11 mouse cellular contexts compared by ENCODE assay signal in genomic region chr2:152784640-152785039, GRCm38 (mm10). TPM values are rescaled to one million over a fixed set of nuclear protein-coding genes. Genes with fewer than 3 reads are reported as not detected.
A peak's percentile ranks its signal among the peaks of the same experiment; 100 is the strongest.
DNase-seq lines count a peak whose midpoint lies in the region; ATAC-seq and TF ChIP-seq lines count a peak whose summit lies in the region.
"Had no signal": no experiment of that assay in that cellular context is flagged by ENCODE, and none has a peak within 500 bp of the region (broad histone marks: within the 10 kb centered on the region; RNA-seq: fewer than 3 reads in every experiment).

No protein-coding gene starts in this region.

- peak overlapping the region; percentile 98 to 99 for H3K27ac ChIP-seq in heart, embryonic 14.5 days (replicated peaks in 1 of 2; ENCODE audit: control insufficient read depth in 1 of 2, insufficient read depth in 1 of 2, low read depth in 2 of 2, low read length in 2 of 2)
- H3K27ac ChIP-seq in neural tube, embryonic 13.5 days (replicated peaks) = peak overlapping the region; percentile 78; the same call in 1 of the 2 replicates
- peak overlapping the region; percentile 94 for H3K27ac ChIP-seq in lung, embryonic 16.5 days (ENCODE audit: low read length)
- peak overlapping the region; percentile 89 for H3K27ac ChIP-seq in stomach, postnatal 0 days (replicated peaks)
- H3K27ac ChIP-seq: neural tube, embryonic 12.5 days had no signal

- no peak overlapping the region for H3K4me3 ChIP-seq in heart, embryonic 14.5 days (ENCODE audit: control insufficient read depth in 1 of 2, insufficient read depth in 1 of 2, low read depth in 1 of 2, low read length in 2 of 2)
- H3K4me3 ChIP-seq in neural tube, embryonic 13.5 days = no peak overlapping the region
- H3K4me3 ChIP-seq in lung, embryonic 16.5 days (ENCODE audit: low read length) = no peak overlapping the region
- no peak overlapping the region for H3K4me3 ChIP-seq in stomach, postnatal 0 days (ENCODE audit: low read depth, low read length)
- H3K4me3 ChIP-seq: neural tube, embryonic 12.5 days had no signal

- intact Hi-C loops in heart, postnatal 25 days (cut with DNase I) = loop anchor here (1.0 to 2.0 kb wide), 4 partner anchors 16 to 46 kb away; no protein-coding TSS in a partner anchor
- intact Hi-C loops in gastrocnemius, postnatal 36 days (cut with DNase I) = loop anchor here (5.0 kb wide), 1 partner anchor 38 kb away; no protein-coding TSS in a partner anchor

- WGBS in heart, embryonic 14.5 days = 91% methylated on average over 8 of the region's 8 CpGs
- 92% methylated on average over 8 of the region's 8 CpGs for WGBS in neural tube, embryonic 13.5 days
- 63% methylated on average over 8 of the region's 8 CpGs for WGBS in lung, embryonic 16.5 days
- 89% methylated on average over 8 of the region's 8 CpGs for WGBS in stomach, postnatal 0 days

- no peak for DNase-seq in heart, postnatal 25 days (ENCODE audit: low spot score)
- no peak for DNase-seq in neural tube, embryonic 10.5 days (ENCODE audit: extremely low spot score, low spot score)
- DNase-seq in stomach, postnatal 0 days (ENCODE audit: low spot score) = no peak
- DNase-seq in gastrocnemius, postnatal 36 days = no peak
- no peak for DNase-seq in frontal cortex, postnatal 14 days (ENCODE audit: low spot score in 2 of 2)
- DNase-seq: adrenal gland, adult 8-10 months; thymus, adult 2 months had no signal

- no peak for ATAC-seq in heart, embryonic 14.5 days (ENCODE audit: insufficient number of reproducible peaks, insufficient read depth, low FRiP score, low read depth)
- no peak for ATAC-seq in neural tube, embryonic 13.5 days (ENCODE audit: low read depth)
- ATAC-seq in lung, embryonic 16.5 days (ENCODE audit: low read depth) = no peak
- ATAC-seq in stomach, postnatal 0 days (ENCODE audit: low FRiP score, low TSS enrichment) = no peak

- peaks cover 41 to 62% of the 10 kb centered on the region in 2 experiments for H3K4me1 ChIP-seq in heart, embryonic 14.5 days (ENCODE audit: control insufficient read depth in 2 of 2, insufficient read depth in 2 of 2, low read length in 2 of 2)
- peaks cover 28% of the 10 kb centered on the region for H3K4me1 ChIP-seq in neural tube, embryonic 13.5 days (replicated peaks)
- H3K4me1 ChIP-seq in lung, embryonic 16.5 days (replicated peaks; ENCODE audit: control insufficient read depth, insufficient read depth, low read length) = peaks cover 39% of the 10 kb centered on the region
- peaks cover 12% of the 10 kb centered on the region for H3K4me1 ChIP-seq in stomach, postnatal 0 days (replicated peaks; ENCODE audit: control insufficient read depth, insufficient read depth)

- H3K36me3 ChIP-seq in heart, embryonic 14.5 days (ENCODE audit: control insufficient read depth, insufficient read depth, low read length) = peaks cover 23% of the 10 kb centered on the region
- peaks cover 32% of the 10 kb centered on the region for H3K36me3 ChIP-seq in neural tube, embryonic 13.5 days
- H3K36me3 ChIP-seq in lung, embryonic 16.5 days (ENCODE audit: control insufficient read depth, insufficient read depth, low read length) = peaks cover 4% of the 10 kb centered on the region
- peaks cover 5% of the 10 kb centered on the region for H3K36me3 ChIP-seq in stomach, postnatal 0 days (ENCODE audit: control insufficient read depth, insufficient read depth, low read length)

- no peak overlapping the region for H3K9ac ChIP-seq in heart, embryonic 14.5 days (ENCODE audit: low read length)
- H3K9ac ChIP-seq in neural tube, embryonic 13.5 days = no peak overlapping the region
- H3K9ac ChIP-seq in lung, embryonic 16.5 days (ENCODE audit: low read length) = no peak overlapping the region
- H3K9ac ChIP-seq in stomach, postnatal 0 days (ENCODE audit: low read length) = no peak overlapping the region
- H3K9ac ChIP-seq: neural tube, embryonic 12.5 days had no signal

- H3K4me2 ChIP-seq in heart, embryonic 14.5 days (ENCODE audit: low read length) = peak overlapping the region; percentile 57; the same call in 1 of the 2 replicates
- no peak overlapping the region for H3K4me2 ChIP-seq in neural tube, embryonic 13.5 days
- no peak overlapping the region for H3K4me2 ChIP-seq in lung, embryonic 16.5 days (ENCODE audit: low read depth, low read length)
- no peak overlapping the region for H3K4me2 ChIP-seq in stomach, postnatal 0 days (replicated peaks; ENCODE audit: low read depth)
- H3K4me2 ChIP-seq: neural tube, embryonic 12.5 days had no signal

- no peak for TF ChIP-seq EP300 in stomach, postnatal 0 days (optimal IDR thresholded peaks at IDR 0.05)

- no peak for TF ChIP-seq CTCF in stomach, postnatal 0 days (IDR thresholded peaks at IDR 0.05; ENCODE audit: low read depth)

- no peaks in the 10 kb centered on the region for H3K9me3 ChIP-seq in heart, embryonic 14.5 days (ENCODE audit: control insufficient read depth, low read length)
- no peaks in the 10 kb centered on the region for H3K9me3 ChIP-seq in neural tube, embryonic 13.5 days
- H3K9me3 ChIP-seq in lung, embryonic 16.5 days (ENCODE audit: control insufficient read depth, low read length) = no peaks in the 10 kb centered on the region
- H3K9me3 ChIP-seq in stomach, postnatal 0 days (ENCODE audit: control insufficient read depth, low read length) = no peaks in the 10 kb centered on the region
- H3K9me3 ChIP-seq: neural tube, embryonic 12.5 days had no signal

- H3K27me3 ChIP-seq in heart, embryonic 14.5 days (ENCODE audit: control insufficient read depth, insufficient read depth, low read length) = no peaks in the 10 kb centered on the region
- H3K27me3 ChIP-seq in neural tube, embryonic 13.5 days = no peaks in the 10 kb centered on the region
- H3K27me3 ChIP-seq in lung, embryonic 16.5 days (ENCODE audit: control insufficient read depth, insufficient read depth, low read depth, low read length) = no peaks in the 10 kb centered on the region
- H3K27me3 ChIP-seq in stomach, postnatal 0 days (ENCODE audit: control insufficient read depth, insufficient read depth, low read length) = no peaks in the 10 kb centered on the region
- H3K27me3 ChIP-seq: neural tube, embryonic 12.5 days had no signal

RNA-seq across cellular contexts. Expression of gene Cox4i2, which starts 30.7 kb away (rescaled TPM):
- polyA plus RNA-seq in heart, embryonic 14.5 days (2014; fragmentation: Nextera tagmentation; extraction: Ambion mirVana) = 18.5 and 18.6 TPM in 2 replicates
- total RNA-seq in heart, postnatal 25 days (2021) = 10 to 100 TPM; 12.2 to 16.8 TPM
- polyA plus RNA-seq in neural tube, embryonic 13.5 days (2015; fragmentation: Nextera tagmentation; extraction: Ambion mirVana) = 4.5 and 4.7 TPM in 2 replicates
- polyA plus RNA-seq in lung, embryonic 16.5 days (2015; fragmentation: Nextera tagmentation; extraction: Ambion mirVana) = 99.6 and 104 TPM in 2 replicates
- 9.8 and 10.6 TPM in 2 replicates for polyA plus RNA-seq in stomach, postnatal 0 days (2015; fragmentation: Nextera tagmentation; extraction: Ambion mirVana)
- 1 to 10 TPM; 2.9 TPM for total RNA-seq in gastrocnemius, postnatal 36 days (2021)

RNA-seq across cellular contexts. Expression of gene Bcl2l1, which starts 46.9 kb away (rescaled TPM):
- polyA plus RNA-seq in heart, embryonic 14.5 days (2014; fragmentation: Nextera tagmentation; extraction: Ambion mirVana) = 59.0 and 68.1 TPM in 2 replicates
- 10 to 100 TPM; 58.6 to 59.0 TPM for total RNA-seq in heart, postnatal 25 days (2021)
- 151 and 153 TPM in 2 replicates for polyA plus RNA-seq in neural tube, embryonic 13.5 days (2015; fragmentation: Nextera tagmentation; extraction: Ambion mirVana)
- 120 and 121 TPM in 2 replicates for polyA plus RNA-seq in lung, embryonic 16.5 days (2015; fragmentation: Nextera tagmentation; extraction: Ambion mirVana)
- polyA plus RNA-seq in stomach, postnatal 0 days (2015; fragmentation: Nextera tagmentation; extraction: Ambion mirVana) = 45.6 and 48.7 TPM in 2 replicates
- total RNA-seq in gastrocnemius, postnatal 36 days (2021) = 10 to 100 TPM; 15.4 to 17.6 TPM

RNA-seq across cellular contexts. Expression of gene Id1, which starts 48.6 kb away (rescaled TPM):
- polyA plus RNA-seq in heart, embryonic 14.5 days (2014; fragmentation: Nextera tagmentation; extraction: Ambion mirVana) = 56.8 and 61.1 TPM in 2 replicates
- total RNA-seq in heart, postnatal 25 days (2021) = 10 to 100 TPM; 37.8 to 57.0 TPM
- polyA plus RNA-seq in neural tube, embryonic 13.5 days (2015; fragmentation: Nextera tagmentation; extraction: Ambion mirVana) = 63.6 and 68.2 TPM in 2 replicates
- polyA plus RNA-seq in lung, embryonic 16.5 days (2015; fragmentation: Nextera tagmentation; extraction: Ambion mirVana) = 186 and 189 TPM in 2 replicates
- 191 and 228 TPM in 2 replicates for polyA plus RNA-seq in stomach, postnatal 0 days (2015; fragmentation: Nextera tagmentation; extraction: Ambion mirVana)
- total RNA-seq in gastrocnemius, postnatal 36 days (2021) = 10 to 100 TPM; 11.5 to 17.7 TPM
